Mouse (Mus musculus): ENCODE data around the gene Kcnk3.

- TF ChIP-seq EP300 (IDR thresholded peaks at IDR 0.05; ENCODE audit: low read depth) = peak; percentile 77; the same call in 1 of the 2 replicates
- TF ChIP-seq CTCF (IDR thresholded peaks at IDR 0.05; ENCODE audit: low read depth) = no peak
Measured at GRCm38 (mm10) chr5:30666391-30667195, 78.6 kb downstream of the Kcnk3 start, which contains the start of gene Cenpa.
